Mouse (Mus musculus): ENCODE results near the gene Terb2. TPM values are rescaled to one million over a fixed set of nuclear protein-coding genes. Genes with fewer than 3 reads are reported as not detected.

Gene Terb2
- total and polyA plus RNA-seq, 2 experiments from 2014 or later, result not detected

DNA sequence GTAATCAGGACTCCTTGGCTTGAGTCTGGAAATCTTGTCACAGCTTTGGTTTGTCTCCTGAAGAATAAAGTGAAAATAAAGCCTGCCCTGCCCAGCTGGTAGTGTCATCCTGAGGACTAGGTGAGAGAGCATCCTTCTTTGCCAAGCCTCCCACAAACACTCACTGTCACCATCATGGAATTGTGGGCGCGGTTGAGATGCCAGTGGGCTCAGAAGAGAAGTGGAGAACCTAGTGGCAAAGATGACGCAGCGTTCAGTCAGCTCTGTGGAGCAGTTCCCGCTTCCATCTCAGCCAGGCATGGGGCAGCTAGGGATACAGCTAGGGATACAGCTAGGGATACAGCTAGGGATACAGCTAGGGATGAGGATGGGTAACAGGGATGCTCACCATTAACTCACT lies 69.9 kb downstream of the Terb2 start:
- Histone ChIP-seq H3K36me3 (ENCODE audit: insufficient read depth, low read length) (no peaks in the 10 kb centered on the region), H3K4me1 (ENCODE audit: insufficient read depth, low read length) (no peaks in the 10 kb centered on the region), H3K27me3 (ENCODE audit: insufficient read depth, low read length) (no peaks in the 10 kb centered on the region), H3K4me3 (ENCODE audit: low read depth, low read length) (no peak overlapping the region), H3K27ac (ENCODE audit: low read depth, low read length) (no peak overlapping the region), H3K9me3 (ENCODE audit: low read length) (no peaks in the 10 kb centered on the region), H3K9ac (replicated peaks; ENCODE audit: low read length, poor library complexity, severe bottlenecking) (no peak overlapping the region), H3K4me2 (ENCODE audit: low read depth, low read length, poor library complexity, severe bottlenecking) (no peak overlapping the region)
- no peak for ATAC-seq (ENCODE audit: low FRiP score)
- no peak for DNase-seq (ENCODE audit: low spot score)
- 92% methylated on average over 5 of the region's 5 CpGs for WGBS
- no peak for TF ChIP-seq CTCF (IDR thresholded peaks at IDR 0.05)

Other genes with a start within 250 kb of the Terb2 start
- 33.3 and 54.8 TPM in 2 replicates for gene Ctdspl2, start 230.3 kb upstream of the Terb2 start, total RNA-seq (2014; rRNA removed)
- 23.3 and 31.3 TPM in 2 replicates for gene Ctdspl2, start 230.3 kb upstream of the Terb2 start, polyA plus RNA-seq (2015; fragmentation: Nextera tagmentation; extraction: Ambion mirVana)
- 0.28 TPM in 1 of 2 replicates, not detected in the other for gene Mageb3, start 230.2 kb upstream of the Terb2 start, total RNA-seq (2014; rRNA removed)
- 0.22 and 0.30 TPM in 2 replicates for gene Mageb3, start 230.2 kb upstream of the Terb2 start, polyA plus RNA-seq (2015; fragmentation: Nextera tagmentation; extraction: Ambion mirVana)
- gene Eif3j1, start 157.7 kb upstream of the Terb2 start, total RNA-seq (2014; rRNA removed), result 13.5 and 24.2 TPM in 2 replicates
- 11.1 and 12.3 TPM in 2 replicates for gene Eif3j1, start 157.7 kb upstream of the Terb2 start, polyA plus RNA-seq (2015; fragmentation: Nextera tagmentation; extraction: Ambion mirVana)
- gene Spg11, start 67.9 kb upstream of the Terb2 start, total RNA-seq (2014; rRNA removed), result 20.1 and 25.3 TPM in 2 replicates
- 4.0 and 4.9 TPM in 2 replicates for gene Spg11, start 67.9 kb upstream of the Terb2 start, polyA plus RNA-seq (2015; fragmentation: Nextera tagmentation; extraction: Ambion mirVana)
- gene B2m, start 38.6 kb upstream of the Terb2 start, total RNA-seq (2014; rRNA removed), result 106 and 108 TPM in 2 replicates
- 147 and 161 TPM in 2 replicates for gene B2m, start 38.6 kb upstream of the Terb2 start, polyA plus RNA-seq (2015; fragmentation: Nextera tagmentation; extraction: Ambion mirVana)
- not detected in 2 replicates for gene Trim69, start 25.6 kb upstream of the Terb2 start, total RNA-seq (2014; rRNA removed)
- gene Trim69, start 25.6 kb upstream of the Terb2 start, polyA plus RNA-seq (2015; fragmentation: Nextera tagmentation; extraction: Ambion mirVana), result not detected in 2 replicates
- gene Patl2, start 83 bp upstream of the Terb2 start, total RNA-seq (2014; rRNA removed), result 0.16 TPM in 1 of 2 replicates, not detected in the other
- 0.06 TPM in 1 of 2 replicates, not detected in the other for gene Patl2, start 83 bp upstream of the Terb2 start, polyA plus RNA-seq (2015; fragmentation: Nextera tagmentation; extraction: Ambion mirVana)
- 32.5 and 33.8 TPM in 2 replicates for gene Sord, start 48.5 kb downstream of the Terb2 start, total RNA-seq (2014; rRNA removed)
- 29.4 and 31.1 TPM in 2 replicates for gene Sord, start 48.5 kb downstream of the Terb2 start, polyA plus RNA-seq (2015; fragmentation: Nextera tagmentation; extraction: Ambion mirVana)
- gene Duox2, start 112.2 kb downstream of the Terb2 start, total RNA-seq (2014; rRNA removed), result 0.05 and 0.14 TPM in 2 replicates
- 0.09 and 0.17 TPM in 2 replicates for gene Duox2, start 112.2 kb downstream of the Terb2 start, polyA plus RNA-seq (2015; fragmentation: Nextera tagmentation; extraction: Ambion mirVana)
- gene Duoxa2, start 112.6 kb downstream of the Terb2 start, total RNA-seq (2014; rRNA removed), result 0.49 and 0.61 TPM in 2 replicates
- gene Duoxa2, start 112.6 kb downstream of the Terb2 start, polyA plus RNA-seq (2015; fragmentation: Nextera tagmentation; extraction: Ambion mirVana), result 0.43 and 0.82 TPM in 2 replicates
- gene Duoxa1, start 127.5 kb downstream of the Terb2 start, total RNA-seq (2014; rRNA removed), result not detected in 2 replicates
- 0.41 and 0.44 TPM in 2 replicates for gene Duoxa1, start 127.5 kb downstream of the Terb2 start, polyA plus RNA-seq (2015; fragmentation: Nextera tagmentation; extraction: Ambion mirVana)
- gene Duox1, start 129.4 kb downstream of the Terb2 start, total RNA-seq (2014; rRNA removed), result 0.24 and 0.33 TPM in 2 replicates
- 0.11 and 0.16 TPM in 2 replicates for gene Duox1, start 129.4 kb downstream of the Terb2 start, polyA plus RNA-seq (2015; fragmentation: Nextera tagmentation; extraction: Ambion mirVana)
- gene Shf, start 182.9 kb downstream of the Terb2 start, total RNA-seq (2014; rRNA removed), result 95.6 and 138 TPM in 2 replicates
- 9.2 and 11.6 TPM in 2 replicates for gene Shf, start 182.9 kb downstream of the Terb2 start, polyA plus RNA-seq (2015; fragmentation: Nextera tagmentation; extraction: Ambion mirVana)
- not detected in 2 replicates for gene Slc28a2, start 240.2 kb downstream of the Terb2 start, total RNA-seq (2014; rRNA removed)
- gene Slc28a2, start 240.2 kb downstream of the Terb2 start, polyA plus RNA-seq (2015; fragmentation: Nextera tagmentation; extraction: Ambion mirVana), result 0.10 TPM in 1 of 2 replicates, not detected in the other

All from midbrain, postnatal 0 days (tissue).